Mouse (Mus musculus) lung, embryonic 15.5 days (tissue): ENCODE measurements at regions not wholly inside any gene's neighbourhood (a gene's known extent, or its start where the extent isn't known, plus 50 kb on each side); places are given as distances from the start of the nearest gene placed in this dataset.

Experiments
- ATAC-seq: fragments of 200-750 bp; cut with Nextera tagmentation; 2 replicates; pipeline ENCODE4 v1.8.0; 2017; ENCODE audit warnings: moderate number of reproducible peaks, borderline replicate concordance; ENCODE audit not compliant: low FRiP score, low TSS enrichment; ENCODE audit errors: extremely low read depth
- H3K27ac ChIP-seq: fragments of 300-500 bp; sonication (generic); 2 replicates; pipeline ENCODE4 v1.5.1; 2015; ENCODE audit warnings: moderate library complexity, mild to moderate bottlenecking, inconsistent platforms
- H3K27me3 ChIP-seq: fragments of 300-500 bp; sonication (generic); 2 replicates; pipeline ENCODE4 v1.6.1; 2015; ENCODE audit warnings: inconsistent platforms
- H3K36me3 ChIP-seq: fragments of 300-500 bp; sonication (generic); 2 replicates; pipeline ENCODE4 v1.6.1; 2015; ENCODE audit warnings: inconsistent platforms
- H3K4me1 ChIP-seq: fragments of 300-500 bp; sonication (generic); 2 replicates; pipeline ENCODE4 v1.6.1; 2015; ENCODE audit warnings: inconsistent platforms
- H3K4me2 ChIP-seq: fragments of 300-500 bp; sonication (generic); 2 replicates; pipeline ENCODE4 v1.6.1; 2015; ENCODE audit warnings: inconsistent platforms, mild to moderate bottlenecking, moderate library complexity
- H3K4me3 ChIP-seq: fragments of 300-500 bp; sonication (generic); 2 replicates; pipeline ENCODE4 v1.5.1; 2015; ENCODE audit warnings: mild to moderate bottlenecking, inconsistent platforms
- H3K9ac ChIP-seq: fragments of 300-500 bp; sonication (generic); 2 replicates; pipeline ENCODE4 v1.6.1; 2015; ENCODE audit warnings: inconsistent platforms
- H3K9me3 ChIP-seq: fragments of 300-500 bp; sonication (generic); 2 replicates; pipeline ENCODE4 v1.6.1; 2016; ENCODE audit warnings: inconsistent platforms
- WGBS: fragments of 180-500 bp; shearing (Covaris S2); methylation state at CpG from one replicate; pipeline ENCODE4 v1.1.7; 2015; 5-methylcytosine and 5-hydroxymethylcytosine counted together

- Histone ChIP-seq H3K9ac (no peak overlapping the region), H3K4me3 (no peak overlapping the region), H3K4me1 (no peaks in the 10 kb centered on the region), H3K27ac (no peak overlapping the region), H3K36me3 (no peaks in the 10 kb centered on the region), H3K9me3 (no peaks in the 10 kb centered on the region), H3K27me3 (no peaks in the 10 kb centered on the region), H3K4me2 (no peak overlapping the region)
- WGBS = 48% methylated on average over 7 of the region's 7 CpGs
- no peak for ATAC-seq
These were observed 316.5 kb upstream of the Klf12 start for GRCm38 (mm10) chr14:100600886-100601451.

GRCm38 (mm10) chr14:100570026-100570425 lies 285.5 kb upstream of the Klf12 start:
- Histone ChIP-seq H3K36me3 (no peaks in the 10 kb centered on the region), H3K4me2 (no peak overlapping the region), H3K9ac (no peak overlapping the region), H3K27me3 (no peaks in the 10 kb centered on the region), H3K27ac (no peak overlapping the region), H3K9me3 (no peaks in the 10 kb centered on the region), H3K4me1 (no peaks in the 10 kb centered on the region), H3K4me3 (no peak overlapping the region)
- no peak for ATAC-seq

GRCm38 (mm10) chr14:100561884-100562283 lies 277.4 kb upstream of the Klf12 start:
- Histone ChIP-seq H3K27ac (no peak overlapping the region), H3K27me3 (no peaks in the 10 kb centered on the region), H3K4me2 (no peak overlapping the region), H3K9me3 (no peaks in the 10 kb centered on the region), H3K4me3 (no peak overlapping the region), H3K9ac (no peak overlapping the region), H3K36me3 (no peaks in the 10 kb centered on the region), H3K4me1 (0 out of 2 replicates have a peak, but pooled peaks cover 5% of the 10 kb centered on the region)
- WGBS = 89% methylated on average over 3 of the region's 3 CpGs
- ATAC-seq = no peak

GRCm38 (mm10) chr14:100558378-100558777 lies 273.9 kb upstream of the Klf12 start:
- 3% methylated on average over 4 of the region's 4 CpGs for WGBS
- no peaks in the 10 kb centered on the region for H3K27me3 ChIP-seq
- 0 out of 2 replicates have a peak overlapping the region, but pooled peaks have one; percentile 8 for H3K4me2 ChIP-seq
- 0 out of 2 replicates have a peak, but pooled peaks cover 5% of the 10 kb centered on the region for H3K4me1 ChIP-seq
- ATAC-seq = peak; percentile 75; the same call in 1 of the 2 replicates
- H3K4me3 ChIP-seq = no peak overlapping the region
- H3K27ac ChIP-seq = no peak overlapping the region
- H3K36me3 ChIP-seq = no peaks in the 10 kb centered on the region
- H3K9ac ChIP-seq = no peak overlapping the region
- H3K9me3 ChIP-seq = no peaks in the 10 kb centered on the region

GRCm38 (mm10) chr14:100552466-100552865 lies 268.0 kb upstream of the Klf12 start:
- H3K36me3 ChIP-seq = no peaks in the 10 kb centered on the region
- H3K4me1 ChIP-seq = no peaks in the 10 kb centered on the region
- 46% methylated on average over 2 of the region's 2 CpGs for whole genome bisulfite sequencing
- no peaks in the 10 kb centered on the region for H3K27me3 ChIP-seq
- H3K4me2 ChIP-seq = no peak overlapping the region
- no peak overlapping the region for H3K27ac ChIP-seq
- no peaks in the 10 kb centered on the region for H3K9me3 ChIP-seq
- no peak overlapping the region for H3K9ac ChIP-seq
- ATAC-seq = no peak
- H3K4me3 ChIP-seq = no peak overlapping the region

GRCm38 (mm10) chr14:100550266-100550665 lies 265.8 kb upstream of the Klf12 start:
- Histone ChIP-seq H3K4me3 (no peak overlapping the region), H3K4me1 (no peaks in the 10 kb centered on the region), H3K4me2 (no peak overlapping the region), H3K27ac (no peak overlapping the region), H3K27me3 (no peaks in the 10 kb centered on the region), H3K36me3 (no peaks in the 10 kb centered on the region), H3K9me3 (no peaks in the 10 kb centered on the region), H3K9ac (no peak overlapping the region)
- ATAC-seq = no peak
- 79% methylated on average over 3 of the region's 3 CpGs for WGBS

- H3K4me1 ChIP-seq = no peaks in the 10 kb centered on the region
- ATAC-seq = peak; percentile 67; the same call in 1 of the 2 replicates
- no peak overlapping the region for H3K4me2 ChIP-seq
- no peaks in the 10 kb centered on the region for H3K9me3 ChIP-seq
- H3K36me3 ChIP-seq = no peaks in the 10 kb centered on the region
- H3K9ac ChIP-seq = no peak overlapping the region
- H3K27ac ChIP-seq = no peak overlapping the region
- no peaks in the 10 kb centered on the region for H3K27me3 ChIP-seq
- H3K4me3 ChIP-seq = no peak overlapping the region
- 65% methylated on average over 2 of the region's 2 CpGs for WGBS
These were observed 245.7 kb upstream of the Klf12 start for GRCm38 (mm10) chr14:100530217-100530616.

GRCm38 (mm10) chr14:100529758-100530157 lies 245.3 kb upstream of the Klf12 start:
- no peaks in the 10 kb centered on the region for H3K27me3 ChIP-seq
- 77% methylated on average over 1 of the region's 1 CpGs for WGBS
- H3K4me1 ChIP-seq = no peaks in the 10 kb centered on the region
- no peak overlapping the region for H3K4me2 ChIP-seq
- peak; percentile 11; the same call in 1 of the 2 replicates for ATAC-seq
- H3K27ac ChIP-seq = no peak overlapping the region
- no peaks in the 10 kb centered on the region for H3K9me3 ChIP-seq
- H3K36me3 ChIP-seq = no peaks in the 10 kb centered on the region
- no peak overlapping the region for H3K4me3 ChIP-seq
- no peak overlapping the region for H3K9ac ChIP-seq

- Histone ChIP-seq H3K9me3 (no peaks in the 10 kb centered on the region), H3K9ac (no peak overlapping the region), H3K27ac (no peak overlapping the region), H3K36me3 (no peaks in the 10 kb centered on the region), H3K4me3 (no peak overlapping the region), H3K4me1 (no peaks in the 10 kb centered on the region), H3K4me2 (no peak overlapping the region), H3K27me3 (no peaks in the 10 kb centered on the region)
- ATAC-seq = no peak
- 54% methylated on average over 2 of the region's 2 CpGs for WGBS
These were observed 224.9 kb upstream of the Klf12 start for GRCm38 (mm10) chr14:100509396-100509795.

- Histone ChIP-seq H3K27ac (no peak overlapping the region), H3K4me2 (no peak overlapping the region), H3K4me3 (no peak overlapping the region), H3K4me1 (no peaks in the 10 kb centered on the region), H3K9me3 (no peaks in the 10 kb centered on the region), H3K27me3 (no peaks in the 10 kb centered on the region), H3K36me3 (no peaks in the 10 kb centered on the region), H3K9ac (no peak overlapping the region)
- 62% methylated on average over 3 of the region's 3 CpGs for WGBS
- no peak for ATAC-seq
These were observed 223.6 kb upstream of the Klf12 start for GRCm38 (mm10) chr14:100508087-100508486.

- no peak for ATAC-seq
- no peak overlapping the region for H3K9ac ChIP-seq
- no peak overlapping the region for H3K4me3 ChIP-seq
These were observed 223.1 kb upstream of the Klf12 start for GRCm38 (mm10) chr14:100507616-100508015.

GRCm38 (mm10) chr14:100488837-100489236 lies 204.4 kb upstream of the Klf12 start:
- Histone ChIP-seq H3K4me1 (no peaks in the 10 kb centered on the region), H3K9me3 (no peaks in the 10 kb centered on the region), H3K36me3 (no peaks in the 10 kb centered on the region), H3K27me3 (no peaks in the 10 kb centered on the region), H3K27ac (no peak overlapping the region), H3K9ac (no peak overlapping the region), H3K4me3 (no peak overlapping the region), H3K4me2 (no peak overlapping the region)
- WGBS = 86% methylated on average over 7 of the region's 7 CpGs
- no peak for ATAC-seq

More at GRCm38 (mm10) chr14:100507616-100508015, 223.1 kb upstream of the Klf12 start:
- Histone ChIP-seq H3K4me2 (no peak overlapping the region), H3K27me3 (no peaks in the 10 kb centered on the region), H3K9me3 (no peaks in the 10 kb centered on the region), H3K36me3 (no peaks in the 10 kb centered on the region), H3K27ac (no peak overlapping the region), H3K4me1 (no peaks in the 10 kb centered on the region)

GRCm38 (mm10) chr14:100485489-100485888 lies 201.0 kb upstream of the Klf12 start:
- no peak overlapping the region for H3K9ac ChIP-seq
- H3K4me3 ChIP-seq = no peak overlapping the region
- WGBS = 72% methylated on average over 3 of the region's 3 CpGs
- H3K4me2 ChIP-seq = no peak overlapping the region
- H3K9me3 ChIP-seq = no peaks in the 10 kb centered on the region
- no peak overlapping the region for H3K27ac ChIP-seq
- no peak for ATAC-seq
- no peaks in the 10 kb centered on the region for H3K27me3 ChIP-seq
- no peaks in the 10 kb centered on the region for H3K36me3 ChIP-seq
- no peaks in the 10 kb centered on the region for H3K4me1 ChIP-seq
